Mouse (Mus musculus) lung, postnatal 0 days (tissue): ENCODE measurements around the gene Mettl6. TPM values are rescaled to one million over a fixed set of nuclear protein-coding genes. Genes with fewer than 3 reads are reported as not detected.
A peak's percentile ranks its signal among the peaks of the same experiment; 100 is the strongest.

Experiments used
- ATAC-seq: fragments of 200-750 bp; cut with Nextera tagmentation; 2 replicates; pipeline ENCODE4 v1.8.0; 2017; ENCODE audit warnings: moderate library complexity
- DNase-seq: peaks from one replicate; pipeline ENCODE4 v3.0.0-alpha.2; 2016; ENCODE audit warnings: low spot score
- H3K27ac ChIP-seq: fragments of 300-500 bp; sonication (generic); 2 replicates; pipeline ENCODE4 v1.5.1; 2014; ENCODE audit warnings: antibody characterized with exemption, mild to moderate bottlenecking, low read length, mixed read lengths
- H3K27me3 ChIP-seq: fragments of 300-500 bp; sonication (generic); replicated peaks from 2 replicates; pipeline ENCODE4 v1.6.1; 2014; ENCODE audit warnings: low read length, mixed read lengths; ENCODE audit not compliant: insufficient read depth
- H3K36me3 ChIP-seq: fragments of 300-500 bp; sonication (generic); 2 replicates; pipeline ENCODE4 v1.6.1; 2014; ENCODE audit warnings: low read length, mixed read lengths; ENCODE audit not compliant: insufficient read depth
- H3K4me1 ChIP-seq: fragments of 300-500 bp; sonication (generic); 2 replicates; pipeline ENCODE4 v1.6.1; 2014; ENCODE audit warnings: antibody characterized with exemption, low read depth, low read length, mixed read lengths; ENCODE audit not compliant: insufficient read depth
- H3K4me2 ChIP-seq: fragments of 300-500 bp; sonication (generic); replicated peaks from 2 replicates; pipeline ENCODE4 v1.6.1; 2014; ENCODE audit warnings: low read depth, mild to moderate bottlenecking, low read length, moderate library complexity, mixed read lengths
- H3K4me3 ChIP-seq: fragments of 300-500 bp; sonication (generic); 2 replicates; pipeline ENCODE4 v1.5.1; 2014; ENCODE audit warnings: low read depth, low read length
- H3K9ac ChIP-seq: fragments of 300-500 bp; sonication (generic); replicated peaks from 2 replicates; pipeline ENCODE4 v1.6.1; 2014; ENCODE audit warnings: low read depth, mild to moderate bottlenecking
- H3K9me3 ChIP-seq: fragments of 300-500 bp; sonication (generic); 2 replicates; pipeline ENCODE4 v1.6.1; 2016; ENCODE audit warnings: low read length, mixed read lengths
- CTCF ChIP-seq: IDR thresholded peaks from 2 replicates; pipeline ENCODE4 v1.5.1; 2016; ENCODE audit warnings: antibody characterized with exemption, mild to moderate bottlenecking
- EP300 ChIP-seq: IDR thresholded peaks from 2 replicates; pipeline ENCODE4 v1.6.1; 2016; ENCODE audit warnings: antibody characterized with exemption, mild to moderate bottlenecking, control low read depth
- WGBS: fragments of 180-500 bp; shearing (Covaris S2); extraction: QIAGEN DNeasy Blood & Tissue Kit; methylation state at CpG from one replicate; pipeline ENCODE4 v1.1.7; 2014; 5-methylcytosine and 5-hydroxymethylcytosine counted together
- polyA plus RNA-seq: library from polyadenylated mRNA; unstranded; fragments of >200 nt; fragmentation: Nextera tagmentation; extraction: Ambion mirVana; gene quantifications from 2 replicates; pipeline ENCODE4 v1.2.1, GENCODE M21; 2015

Gene Mettl6
- polyA plus RNA-seq, result 40.9 and 49.1 TPM in 2 replicates

DNA sequence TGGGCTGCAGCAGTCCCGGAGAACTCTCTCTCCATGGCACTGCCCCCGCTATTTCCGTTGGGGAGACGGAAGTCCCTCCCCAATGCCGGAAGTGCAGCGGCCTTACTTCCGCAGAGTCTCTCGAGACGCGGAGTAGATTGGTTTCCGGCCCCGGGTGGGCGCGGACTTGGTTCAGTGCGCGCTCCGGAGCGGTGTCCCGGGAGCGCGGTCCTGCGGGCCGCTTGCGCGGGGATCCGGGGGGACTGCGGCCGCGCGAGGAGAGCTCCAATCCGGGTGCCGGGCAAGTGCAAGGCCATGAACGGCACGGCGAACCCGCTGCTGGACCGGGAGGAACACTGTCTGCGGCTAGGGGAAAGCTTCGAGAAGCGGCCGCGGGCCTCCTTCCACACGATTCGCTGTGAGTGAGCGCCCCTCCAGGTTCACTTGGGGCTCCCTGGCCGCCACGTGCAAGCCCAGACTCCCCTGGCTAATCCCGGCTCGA lies at the start of gene Mettl6:
Mettl6 (minus strand) TSS at position 66 of the 481 bp plus-strand sequence.
- H3K36me3 ChIP-seq, result peaks cover 17% of the 10 kb centered on the region; the same call in 1 of the 2 replicates
- ATAC-seq, result peak; percentile 97
- H3K4me1 ChIP-seq, result peaks cover 11% of the 10 kb centered on the region; the same call in 1 of the 2 replicates
- peak within 1 kb of the TSS; percentile 88 for H3K4me3 ChIP-seq
- peak within 1 kb of the TSS; percentile 92 for H3K9ac ChIP-seq
- peak within 1 kb of the TSS; percentile 92 for H3K27ac ChIP-seq
- TF ChIP-seq EP300 (no peak; the same call in 1 of the 2 replicates), CTCF (peak; percentile 33)
- peak within 1 kb of the TSS; percentile 80 for H3K4me2 ChIP-seq
- no peaks in the 10 kb centered on the region for H3K27me3 ChIP-seq
- peak; percentile 97 for DNase-seq
- under 1% methylated on average over 45 of the region's 49 CpGs for WGBS
- no peaks in the 10 kb centered on the region for H3K9me3 ChIP-seq

GRCm38 (mm10) chr14:31543885-31544442 lies 49.1 kb upstream of the Mettl6 start:
- Histone ChIP-seq H3K4me1 (peaks cover 5% of the 10 kb centered on the region; the same call in 1 of the 2 replicates), H3K27ac (no peak overlapping the region), H3K4me2 (no peak overlapping the region), H3K36me3 (no peaks in the 10 kb centered on the region), H3K9ac (no peak overlapping the region), H3K4me3 (no peak overlapping the region), H3K27me3 (no peaks in the 10 kb centered on the region), H3K9me3 (no peaks in the 10 kb centered on the region)
- DNase-seq (no peak), ATAC-seq (no peak)
- TF ChIP-seq EP300, result no peak
- no peak for TF ChIP-seq CTCF
- WGBS, result 64% methylated on average over 11 of the region's 11 CpGs

DNA sequence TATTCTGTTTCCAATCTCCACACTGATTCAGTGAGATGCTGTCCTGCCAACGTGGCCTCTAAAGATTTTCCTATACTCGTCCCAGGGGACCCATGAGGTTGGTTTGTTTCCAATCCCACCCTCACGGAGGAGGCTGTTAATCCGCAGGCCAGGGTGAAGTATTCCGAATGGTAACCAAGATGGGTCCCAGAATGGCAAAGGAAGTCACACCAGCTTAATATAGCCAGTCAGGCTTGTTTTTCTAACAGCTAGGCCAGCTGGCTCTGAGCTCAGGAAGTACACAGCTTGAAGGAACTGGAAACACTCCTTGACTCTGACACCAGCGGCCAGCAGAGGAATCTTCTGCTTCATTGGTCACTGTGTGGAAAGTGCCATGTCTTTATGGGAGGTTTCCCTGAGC lies 42.5 kb upstream of the Mettl6 start:
- 51% methylated on average over 6 of the region's 6 CpGs for WGBS

DNA sequence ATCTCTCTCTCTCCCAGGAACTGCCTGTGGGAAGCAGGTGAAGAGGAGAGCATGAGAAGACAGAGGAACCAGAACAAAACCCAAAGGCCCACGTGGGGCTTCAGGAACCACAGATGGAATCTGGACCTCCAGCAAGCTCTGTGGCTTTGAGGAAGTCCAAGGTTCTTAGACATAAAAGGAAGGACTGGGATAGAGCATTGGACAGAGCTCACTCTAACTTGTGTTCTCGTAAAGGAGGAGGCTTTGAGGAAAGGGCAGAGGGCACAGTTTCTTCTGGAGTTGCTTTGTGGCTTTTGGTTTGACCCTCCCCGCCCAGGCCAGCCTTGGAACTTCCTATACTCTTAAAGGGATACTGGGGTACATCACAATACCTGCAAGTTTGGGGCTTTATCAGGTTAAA lies 37.8 kb upstream of the Mettl6 start:
- no peak overlapping the region for H3K9ac ChIP-seq
- no peaks in the 10 kb centered on the region for H3K4me1 ChIP-seq
- no peak overlapping the region for H3K4me2 ChIP-seq
- H3K36me3 ChIP-seq, result no peaks in the 10 kb centered on the region
- no peak overlapping the region for H3K4me3 ChIP-seq
- H3K27me3 ChIP-seq, result no peaks in the 10 kb centered on the region
- no peak for TF ChIP-seq CTCF
- TF ChIP-seq EP300, result no peak
- DNase-seq, result no peak
- ATAC-seq, result no peak
- no peak overlapping the region for H3K27ac ChIP-seq
- WGBS, result 75% methylated on average over 3 of the region's 3 CpGs
- no peaks in the 10 kb centered on the region for H3K9me3 ChIP-seq

More for the DNA sequence above, 42.5 kb upstream of the Mettl6 start:
- Histone ChIP-seq H3K4me3 (no peak overlapping the region), H3K9me3 (no peaks in the 10 kb centered on the region), H3K4me2 (no peak overlapping the region), H3K4me1 (no peaks in the 10 kb centered on the region), H3K36me3 (no peaks in the 10 kb centered on the region), H3K27ac (no peak overlapping the region), H3K9ac (no peak overlapping the region), H3K27me3 (no peaks in the 10 kb centered on the region)
- ATAC-seq (peak; percentile 69), DNase-seq (peak; percentile 69)
- TF ChIP-seq EP300 (no peak), CTCF (peak; percentile 14; the same call in 1 of the 2 replicates)

DNA sequence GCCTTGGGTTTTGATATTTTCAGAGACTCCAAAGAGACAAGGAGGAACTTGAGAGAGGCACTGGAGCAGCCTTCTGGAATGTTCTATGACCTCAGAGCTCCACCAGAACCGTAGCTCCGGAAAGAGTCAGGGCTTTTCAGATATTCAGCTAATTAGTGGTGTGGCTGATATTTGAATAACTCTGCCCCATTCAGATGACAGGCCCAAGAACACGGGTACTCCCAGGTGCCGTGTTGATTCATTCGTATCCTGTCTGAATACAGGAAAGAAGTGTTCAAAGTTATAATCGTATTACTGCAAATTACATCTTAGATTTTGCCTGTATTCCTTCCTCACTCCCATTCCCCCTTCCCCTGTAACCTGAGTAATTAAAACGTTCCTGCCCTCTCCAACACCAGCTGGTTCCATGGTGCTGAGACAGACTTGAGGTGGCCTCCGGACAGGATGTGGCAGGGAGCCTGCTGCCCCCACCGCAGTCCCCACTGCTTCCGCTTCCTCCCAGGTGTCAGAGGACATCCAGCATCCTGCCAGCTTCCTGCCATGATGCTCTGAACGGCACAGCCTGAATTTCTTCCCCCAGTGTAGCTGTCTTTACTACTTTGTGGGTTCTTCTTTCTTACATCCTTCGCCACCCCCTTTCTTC lies 36.8 kb upstream of the Mettl6 start:
- Histone ChIP-seq H3K27ac (no peak overlapping the region), H3K4me2 (no peak overlapping the region)
- peak; percentile 71 for ATAC-seq

GRCm38 (mm10) chr14:31530847-31531246 lies 36.0 kb upstream of the Mettl6 start:
- ATAC-seq, result no peak
- no peak overlapping the region for H3K4me3 ChIP-seq
- no peak overlapping the region for H3K9ac ChIP-seq
- no peaks in the 10 kb centered on the region for H3K36me3 ChIP-seq
- H3K4me2 ChIP-seq, result no peak overlapping the region
- H3K27ac ChIP-seq, result no peak overlapping the region
- no peaks in the 10 kb centered on the region for H3K4me1 ChIP-seq
- H3K27me3 ChIP-seq, result no peaks in the 10 kb centered on the region
- no peak for DNase-seq
- WGBS, result 73% methylated on average over 4 of the region's 4 CpGs
- no peak for TF ChIP-seq EP300
- TF ChIP-seq CTCF, result no peak
- H3K9me3 ChIP-seq, result no peaks in the 10 kb centered on the region

More for the DNA sequence above, 36.8 kb upstream of the Mettl6 start:
- no peak for TF ChIP-seq EP300
- no peak for TF ChIP-seq CTCF
- Histone ChIP-seq H3K4me1 (no peaks in the 10 kb centered on the region), H3K4me3 (no peak overlapping the region), H3K9me3 (no peaks in the 10 kb centered on the region), H3K9ac (no peak overlapping the region), H3K27me3 (no peaks in the 10 kb centered on the region), H3K36me3 (no peaks in the 10 kb centered on the region)
- peak; percentile 51 for DNase-seq
- 34% methylated on average over 12 of the region's 12 CpGs for WGBS
